Mouse (Mus musculus) heart, adult 8-10 months (tissue): ENCODE results near the gene Rasa1. TPM values are rescaled to one million over a fixed set of nuclear protein-coding genes. Genes with fewer than 3 reads are reported as not detected.

Source experiments
- total RNA-seq, 4 experiments: library from RNA; stranded (reverse); gene quantifications; 2 replicates each; pipeline ENCODE4 v1.2.4; 2022

The Rasa1 gene
- total RNA-seq, 4 experiments from 2014 or later = 21.7 to 28.2 (median 26.4) TPM

Other genes starting within 250 kb of the Rasa1 start
- 10 to 100 TPM; 21.8 to 37.7 (median 27.1) TPM for gene Ccnh, start 99.7 kb downstream of the Rasa1 start, total RNA-seq